In the genomic region with DNA sequence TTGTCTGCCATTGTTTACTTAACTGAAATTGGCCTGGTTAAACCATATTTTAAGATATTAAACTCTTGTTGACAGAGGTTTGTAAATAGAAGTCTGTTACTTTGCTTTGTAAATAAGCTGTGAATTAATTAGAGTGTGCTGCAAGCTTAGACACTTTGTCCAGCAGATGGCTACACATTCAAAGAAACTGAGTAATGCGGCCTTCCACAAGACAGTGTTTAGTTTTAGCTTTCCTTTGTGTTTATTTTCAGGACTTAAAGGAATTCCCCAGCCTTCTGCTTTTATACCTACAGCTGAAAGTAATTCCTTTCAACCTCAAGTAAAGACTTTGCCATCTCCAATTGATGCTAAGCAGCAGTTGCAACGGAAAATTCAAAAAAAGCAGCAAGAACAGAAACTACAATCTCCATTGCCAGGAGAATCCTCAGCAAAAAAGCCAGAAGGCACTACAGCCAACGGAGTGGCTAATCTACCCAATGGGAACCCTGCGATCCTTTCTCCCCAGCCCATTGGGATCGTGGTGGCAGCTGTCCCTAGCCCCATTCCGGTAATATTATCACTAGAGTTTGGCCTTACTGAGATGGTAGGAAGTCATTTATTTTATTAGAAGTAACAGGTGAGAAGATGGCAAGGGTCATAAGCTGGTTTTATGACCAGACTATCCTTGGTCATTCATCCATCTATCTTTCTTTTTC, we compare ENCODE assay signal across 11 mouse cellular contexts. TPM values are rescaled to one million over a fixed set of nuclear protein-coding genes. Genes with fewer than 3 reads are reported as not detected.
DNase-seq lines count a peak whose midpoint lies in the region; ATAC-seq and TF ChIP-seq lines count a peak whose summit lies in the region.
"Had no signal": no experiment of that assay in that cellular context is flagged by ENCODE, and none has a peak within 500 bp of the region (broad histone marks: within the 10 kb centered on the region; RNA-seq: fewer than 3 reads in every experiment).

No protein-coding gene starts in this region.

- peak; percentile 54 for TF ChIP-seq CTCF in left cerebral cortex, adult 2 months (IDR thresholded peaks at IDR 0.05)

- H3K9ac ChIP-seq in embryonic facial prominence, embryonic 13.5 days = no peak overlapping the region
- no peak overlapping the region for H3K9ac ChIP-seq in midbrain, embryonic 11.5 days (ENCODE audit: low read length)

- no peak for ATAC-seq in embryonic facial prominence, embryonic 13.5 days (ENCODE audit: insufficient number of reproducible peaks, insufficient read depth, low FRiP score, low TSS enrichment, low read depth)
- no peak for ATAC-seq in midbrain, embryonic 11.5 days (ENCODE audit: low FRiP score)

- DNase-seq in embryo, embryonic 11 days = peak; percentile 28
- DNase-seq in embryo, embryonic 10 days (ENCODE audit: low spot score) = no peak
- no peak for DNase-seq in left cerebral cortex, adult 2 months (ENCODE audit: extremely low spot score in 1 of 2, low spot score in 2 of 2)
- DNase-seq in left cerebral cortex, adult 9 months (ENCODE audit: low spot score in 2 of 2) = no peak
- DNase-seq in midbrain, embryonic 11.5 days (ENCODE audit: low spot score, missing footprints) = no peak
- no peak for DNase-seq in retina, embryonic 14.5 days (ENCODE audit: low spot score)
- DNase-seq in urinary bladder, postnatal 10 days (ENCODE audit: low spot score) = no peak
- DNase-seq: cerebellum, adult 2 months; gastrocnemius, postnatal 36 days; kidney, adult 18-20 months had no signal

- peaks cover 60% of the 10 kb centered on the region for H3K36me3 ChIP-seq in embryonic facial prominence, embryonic 13.5 days
- H3K36me3 ChIP-seq in midbrain, embryonic 11.5 days (ENCODE audit: control insufficient read depth, insufficient read depth, low read length) = peaks cover 21% of the 10 kb centered on the region

- H3K27ac ChIP-seq in left cerebral cortex, adult 2 months = no peak overlapping the region
- H3K27ac ChIP-seq in embryonic facial prominence, embryonic 13.5 days = peak overlapping the region; percentile 51; the same call in 1 of the 2 replicates
- peak overlapping the region; percentile 36; the same call in 1 of the 2 replicates for H3K27ac ChIP-seq in midbrain, embryonic 11.5 days (ENCODE audit: low read depth, low read length)

- WGBS in embryonic facial prominence, embryonic 13.5 days = 72% methylated on average over 6 of the region's 6 CpGs
- WGBS in midbrain, embryonic 11.5 days = 76% methylated on average over 6 of the region's 6 CpGs

- H3K4me1 ChIP-seq in embryonic facial prominence, embryonic 13.5 days = no peaks in the 10 kb centered on the region
- H3K4me1 ChIP-seq in midbrain, embryonic 11.5 days (ENCODE audit: control insufficient read depth, insufficient read depth, low read length) = no peaks in the 10 kb centered on the region

- H3K9me3 ChIP-seq in embryonic facial prominence, embryonic 13.5 days = no peaks in the 10 kb centered on the region
- no peaks in the 10 kb centered on the region for H3K9me3 ChIP-seq in midbrain, embryonic 11.5 days (ENCODE audit: control insufficient read depth, low read length)

- intact Hi-C loops in left cerebral cortex, adult 2 months (cut with DNase I) = loop anchor here (5.0 kb wide), 1 partner anchor 158 kb away; no protein-coding TSS in a partner anchor

- H3K27me3 ChIP-seq in embryonic facial prominence, embryonic 13.5 days = no peaks in the 10 kb centered on the region
- H3K27me3 ChIP-seq in midbrain, embryonic 11.5 days (ENCODE audit: control insufficient read depth, insufficient read depth, low read length) = no peaks in the 10 kb centered on the region

- H3K4me2 ChIP-seq in embryonic facial prominence, embryonic 13.5 days = no peak overlapping the region
- H3K4me2 ChIP-seq in midbrain, embryonic 11.5 days = no peak overlapping the region

- no peak overlapping the region for H3K4me3 ChIP-seq in left cerebral cortex, adult 2 months
- H3K4me3 ChIP-seq in embryonic facial prominence, embryonic 13.5 days = no peak overlapping the region
- H3K4me3 ChIP-seq in midbrain, embryonic 11.5 days (ENCODE audit: low read depth, low read length) = no peak overlapping the region

RNA-seq across cellular contexts. Expression of gene Nedd4, which starts 47.2 kb away (rescaled TPM):
- 100 to 1,000 TPM; 268 to 283 TPM for total RNA-seq in left cerebral cortex, adult 2 months (2021)
- polyA plus RNA-seq in embryonic facial prominence, embryonic 13.5 days (2015; fragmentation: Nextera tagmentation; extraction: Ambion mirVana) = 659 and 711 TPM in 2 replicates
- polyA plus RNA-seq in midbrain, embryonic 11.5 days (2014; fragmentation: Nextera tagmentation; extraction: Ambion mirVana) = 812 and 869 TPM in 2 replicates
